Mouse (Mus musculus) adrenal gland, adult 8-10 months (tissue): ENCODE results near the gene Gpr183. TPM values are rescaled to one million over a fixed set of nuclear protein-coding genes. Genes with fewer than 3 reads are reported as not detected.

Experiments
- DNase-seq: peaks from one replicate; pipeline ENCODE4 v3.0.0; 2022
- total RNA-seq, 4 experiments: library from RNA; stranded (reverse); gene quantifications; 2 replicates each; pipeline ENCODE4 v1.2.4; 2022

Gpr183 gene
- total RNA-seq: 1 to 10 TPM in 3 of 4 experiments, under 1 TPM in 1; 0.80 to 2.2 (median 1.4) TPM

- no peak for DNase-seq
Observed at GRCm38 (mm10) chr14:121964990-121965389, at the start of gene Gpr183. Gene Gpr183 (minus strand): TSS chr14:121965195.

GRCm38 (mm10) chr14:122013417-122013951, 48.5 kb upstream of the Gpr183 start:
- DNase-seq: no peak

GRCm38 (mm10) chr14:122012814-122013213, 47.8 kb upstream of the Gpr183 start:
- no peak for DNase-seq

GRCm38 (mm10) chr14:122012193-122012592, 47.2 kb upstream of the Gpr183 start:
- DNase-seq: no peak

GRCm38 (mm10) chr14:122011768-122012167, 46.8 kb upstream of the Gpr183 start:
- no peak for DNase-seq

GRCm38 (mm10) chr14:122010301-122010700, 45.3 kb upstream of the Gpr183 start:
- DNase-seq: no peak

- no peak for DNase-seq
Observed at GRCm38 (mm10) chr14:122009502-122009901, 44.5 kb upstream of the Gpr183 start.

GRCm38 (mm10) chr14:122008261-122008660, 43.3 kb upstream of the Gpr183 start:
- DNase-seq: no peak

GRCm38 (mm10) chr14:122003812-122004211, 38.8 kb upstream of the Gpr183 start:
- no peak for DNase-seq

- DNase-seq: no peak
Observed at GRCm38 (mm10) chr14:122002224-122002623, 37.2 kb upstream of the Gpr183 start.

GRCm38 (mm10) chr14:122000346-122001105, 35.5 kb upstream of the Gpr183 start:
- DNase-seq: no peak

GRCm38 (mm10) chr14:121999455-121999854, 34.5 kb upstream of the Gpr183 start:
- DNase-seq: no peak

GRCm38 (mm10) chr14:121996786-121997185, 31.8 kb upstream of the Gpr183 start:
- DNase-seq: peak; percentile 40

- DNase-seq: no peak
Observed at GRCm38 (mm10) chr14:121995557-121995870, 30.5 kb upstream of the Gpr183 start.

- no peak for DNase-seq
Observed at GRCm38 (mm10) chr14:121994846-121995556, 30.0 kb upstream of the Gpr183 start.

GRCm38 (mm10) chr14:121994171-121994700, 29.2 kb upstream of the Gpr183 start:
- DNase-seq: no peak

GRCm38 (mm10) chr14:121993616-121994015, 28.6 kb upstream of the Gpr183 start:
- no peak for DNase-seq

- no peak for DNase-seq
Observed at GRCm38 (mm10) chr14:121992395-121993280, 27.6 kb upstream of the Gpr183 start.

- no peak for DNase-seq
Observed at GRCm38 (mm10) chr14:121991921-121992320, 26.9 kb upstream of the Gpr183 start.

- DNase-seq: no peak
Observed at GRCm38 (mm10) chr14:121990897-121991296, 25.9 kb upstream of the Gpr183 start.

GRCm38 (mm10) chr14:121989869-121990268, 24.9 kb upstream of the Gpr183 start:
- no peak for DNase-seq

GRCm38 (mm10) chr14:121989331-121989730, 24.3 kb upstream of the Gpr183 start:
- DNase-seq: no peak
